Mouse (Mus musculus): Measurements from ENCODE around the gene Gapvd1.

DNA sequence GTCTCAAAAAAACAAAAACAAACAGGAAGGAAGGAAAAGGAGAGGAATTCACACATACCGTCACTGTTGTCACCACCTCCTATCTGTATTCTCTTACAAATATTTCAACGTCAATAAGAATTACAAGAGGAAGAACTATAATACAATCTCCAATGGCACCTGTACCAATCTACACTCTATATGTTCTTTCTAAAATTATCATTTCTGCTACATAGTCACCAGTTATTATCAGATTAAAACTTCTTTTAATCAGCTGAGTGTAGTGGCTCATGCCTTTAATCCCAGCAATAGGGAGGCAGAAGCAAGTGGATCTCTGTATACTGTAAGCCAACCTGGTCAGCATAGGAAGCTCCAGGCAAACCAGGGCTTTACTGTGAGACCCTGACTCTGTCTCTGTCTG lies 4.8 kb downstream of the Gapvd1 start:
- no peak for TF ChIP-seq POLR2A (IDR thresholded peaks at IDR 0.05; ENCODE audit: insufficient read depth, low read length)
- TF ChIP-seq EP300 (IDR thresholded peaks at IDR 0.05; ENCODE audit: insufficient read depth, low read depth, low read length), result no peak
